Mouse (Mus musculus): Measurements from ENCODE around the gene Foxc1.

The Foxc1 gene

DNA sequence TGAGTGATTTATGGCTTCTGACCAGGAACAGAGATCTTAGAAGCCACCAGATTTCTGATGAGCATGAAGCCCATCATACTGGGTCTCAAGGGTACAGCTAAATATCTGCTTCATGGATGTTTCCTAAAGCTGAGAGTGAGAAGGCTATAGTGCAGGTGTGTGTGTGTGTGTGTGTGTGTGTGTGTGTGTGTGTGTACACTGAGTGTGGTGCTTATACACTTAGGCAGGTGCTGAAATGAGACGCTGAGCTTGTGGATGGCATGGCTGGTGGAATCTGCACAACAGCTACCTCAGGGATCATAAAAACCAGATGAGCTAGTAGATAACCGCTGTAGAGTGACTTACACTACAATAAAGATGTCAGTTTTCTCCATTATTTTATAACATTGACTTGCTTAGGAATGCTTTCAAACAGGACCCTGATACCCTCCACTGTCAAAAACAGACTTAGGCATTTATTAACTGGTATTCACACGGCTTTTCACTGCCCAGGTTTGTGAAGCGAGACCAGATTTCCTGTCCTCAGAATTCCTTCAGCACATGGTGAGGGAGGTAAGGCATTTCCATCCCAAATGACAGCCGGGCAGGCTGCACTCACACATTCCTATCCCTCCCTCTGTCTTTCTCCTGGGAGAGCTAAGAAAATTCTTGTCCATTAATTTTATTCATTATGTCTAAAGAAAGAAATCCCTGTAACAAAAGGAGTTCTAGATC, 43.0 kb downstream of the Foxc1 start:
- DNase-seq = no peak

DNA sequence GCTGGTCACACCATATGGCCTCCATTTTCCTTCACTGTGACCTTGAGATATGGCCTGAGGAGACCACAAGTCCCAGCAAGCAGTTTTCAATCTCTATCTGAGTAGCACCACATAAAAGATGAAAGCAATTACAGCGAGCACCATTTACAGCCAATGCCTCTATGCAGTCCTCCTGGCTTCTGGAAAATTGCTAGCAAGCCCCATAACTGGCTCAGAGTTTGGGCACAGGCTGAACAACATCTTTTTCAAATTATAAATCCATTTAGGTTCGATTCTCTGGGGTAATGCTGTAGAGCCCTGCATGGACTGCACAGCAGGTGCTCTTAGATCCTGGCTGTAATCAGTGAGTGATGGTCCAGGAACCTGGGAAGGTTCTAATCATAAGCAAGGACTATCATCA, 47.1 kb downstream of the Foxc1 start:
- DNase-seq = no peak

DNA sequence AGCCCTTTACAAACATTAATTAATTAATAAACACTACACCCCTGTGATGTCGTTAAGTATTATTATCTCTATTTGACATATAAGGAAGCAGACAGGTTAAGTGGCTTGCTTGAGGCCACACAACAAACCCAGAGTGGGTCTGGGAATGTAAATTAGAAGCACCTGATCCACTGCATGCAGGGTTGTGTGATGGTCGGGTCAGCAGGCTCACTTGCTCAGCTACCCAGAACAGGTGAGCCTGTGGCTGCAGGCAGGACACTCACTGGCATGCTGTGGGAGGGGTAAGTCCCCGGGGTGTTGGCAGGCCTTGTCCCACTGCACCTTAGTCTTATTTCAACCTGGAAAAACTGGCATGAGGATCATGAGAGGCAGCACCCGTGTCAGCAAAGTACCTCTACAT, 47.6 kb downstream of the Foxc1 start:
- DNase-seq = no peak

DNA sequence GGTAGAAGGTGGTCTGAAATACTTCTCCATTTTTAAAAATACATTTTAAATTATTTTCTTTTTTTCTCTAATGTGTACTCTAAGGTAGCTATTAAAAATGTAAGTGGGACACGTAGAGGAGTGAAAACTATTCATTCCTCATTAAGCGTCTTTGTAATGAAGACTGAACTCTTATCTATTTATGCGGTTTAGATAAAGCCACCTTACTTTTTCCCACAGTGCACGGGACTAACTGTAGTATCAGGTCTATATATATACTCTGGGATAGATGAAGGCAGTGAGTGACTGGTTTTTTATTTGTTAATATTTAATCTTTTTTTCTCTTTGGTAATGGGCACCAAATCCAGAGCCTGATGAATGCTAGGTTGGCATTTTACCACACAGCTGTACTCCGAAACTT, 53.8 kb downstream of the Foxc1 start:
- DNase-seq = no peak
